ENCODE assay signal across 24 mouse cellular contexts in genomic region chr7:63508079-63508478, GRCm38 (mm10).
DNase-seq lines count a peak whose midpoint lies in the region; ATAC-seq and TF ChIP-seq lines count a peak whose summit lies in the region.
"Had no signal": no experiment of that assay in that cellular context is flagged by ENCODE, and none has a peak within 500 bp of the region (broad histone marks: within the 10 kb centered on the region; RNA-seq: fewer than 3 reads in every experiment).

No protein-coding gene starts in this region.

- no peaks in the 10 kb centered on the region for H3K27me3 ChIP-seq in hindbrain, postnatal 0 days (ENCODE audit: insufficient read depth, low read length)
- H3K27me3 ChIP-seq in hindbrain, embryonic 12.5 days = no peaks in the 10 kb centered on the region
- H3K27me3 ChIP-seq: embryonic facial prominence, embryonic 13.5 days; forebrain, embryonic 13.5 days; heart, embryonic 12.5 days; hindbrain, embryonic 13.5 days; liver, embryonic 13.5 days; midbrain, embryonic 12.5 days; Patski had no signal

- peaks cover 7% of the 10 kb centered on the region for H3K4me1 ChIP-seq in hindbrain, postnatal 0 days (ENCODE audit: insufficient read depth, low read length)
- no peaks in the 10 kb centered on the region for H3K4me1 ChIP-seq in hindbrain, embryonic 12.5 days
- H3K4me1 ChIP-seq: embryonic facial prominence, embryonic 13.5 days; heart, embryonic 12.5 days; liver, embryonic 13.5 days; midbrain, embryonic 12.5 days had no signal

- intact Hi-C loops in gastrocnemius, adult 2 months (cut with DNase I) = no loop called here

- DNase-seq in hindbrain, postnatal 0 days (ENCODE audit: low spot score) = peak; percentile 57
- peak; percentile 99 for DNase-seq in cerebellum, adult 9-10 months
- DNase-seq in adrenal gland, adult 18-20 months (ENCODE audit: low spot score in 2 of 2) = no peak
- DNase-seq in right cerebral cortex, adult 2 months (ENCODE audit: low spot score in 2 of 2) = no peak
- DNase-seq in gastrocnemius, adult 2 months = no peak
- DNase-seq: adrenal gland, adult 2 months; heart, adult 18-20 months; heart, postnatal 10 days; kidney, adult 9 months; kidney, postnatal 25 days; liver, embryonic 13.5 days; lung, adult 2 months; right cerebral cortex, postnatal 14 days had no signal

- no peaks in the 10 kb centered on the region for H3K9me3 ChIP-seq in hindbrain, postnatal 0 days (ENCODE audit: low read length)
- H3K9me3 ChIP-seq in hindbrain, embryonic 12.5 days (replicated peaks) = no peaks in the 10 kb centered on the region
- H3K9me3 ChIP-seq: embryonic facial prominence, embryonic 13.5 days; forebrain, embryonic 13.5 days; heart, embryonic 12.5 days; hindbrain, embryonic 13.5 days; liver, embryonic 13.5 days; midbrain, embryonic 12.5 days had no signal

- TF ChIP-seq CTCF in hindbrain, postnatal 0 days (IDR thresholded peaks at IDR 0.05; ENCODE audit: low read depth) = no peak
- TF ChIP-seq CTCF in gastrocnemius, adult 2 months (IDR thresholded peaks at IDR 0.05) = no peak

- WGBS in hindbrain, postnatal 0 days = 57% methylated on average over 2 of the region's 2 CpGs
- 91% methylated on average over 2 of the region's 2 CpGs for WGBS in hindbrain, embryonic 12.5 days

- no peak overlapping the region for H3K4me3 ChIP-seq in hindbrain, postnatal 0 days (ENCODE audit: low read length)
- H3K4me3 ChIP-seq in hindbrain, embryonic 12.5 days = no peak overlapping the region
- no peak overlapping the region for H3K4me3 ChIP-seq in gastrocnemius, adult 2 months
- H3K4me3 ChIP-seq: embryonic facial prominence, embryonic 13.5 days; erythroblast, embryonic 14.5 days; forebrain, embryonic 13.5 days; heart, embryonic 12.5 days; hindbrain, embryonic 13.5 days; layer of hippocampus, adult 2 months; liver, embryonic 13.5 days; midbrain, embryonic 12.5 days had no signal

- H3K27ac ChIP-seq in hindbrain, postnatal 0 days = no peak overlapping the region; the same call in 1 of the 2 replicates
- no peak overlapping the region for H3K27ac ChIP-seq in hindbrain, embryonic 12.5 days
- H3K27ac ChIP-seq in gastrocnemius, adult 2 months = no peak overlapping the region
- H3K27ac ChIP-seq: embryonic facial prominence, embryonic 13.5 days; forebrain, embryonic 13.5 days; hindbrain, embryonic 13.5 days; layer of hippocampus, adult 2 months; liver, embryonic 13.5 days; midbrain, embryonic 12.5 days; stomach, postnatal 0 days had no signal

- peak; percentile 67; the same call in 1 of the 2 replicates for ATAC-seq in hindbrain, postnatal 0 days
- no peak for ATAC-seq in hindbrain, embryonic 12.5 days (ENCODE audit: low FRiP score)
- ATAC-seq in cerebellum, adult (ENCODE audit: insufficient number of reproducible peaks, low FRiP score, low TSS enrichment) = peak; percentile 95
- ATAC-seq: forebrain, embryonic 13.5 days; Patski had no signal

- H3K4me2 ChIP-seq in hindbrain, postnatal 0 days (ENCODE audit: low read depth, low read length) = no peak overlapping the region
- no peak overlapping the region for H3K4me2 ChIP-seq in hindbrain, embryonic 12.5 days (replicated peaks)
- H3K4me2 ChIP-seq: embryonic facial prominence, embryonic 13.5 days; forebrain, embryonic 13.5 days; heart, embryonic 12.5 days; hindbrain, embryonic 13.5 days; liver, embryonic 13.5 days; midbrain, embryonic 12.5 days had no signal

- no peak overlapping the region for H3K9ac ChIP-seq in hindbrain, postnatal 0 days (replicated peaks; ENCODE audit: low read length)
- no peak overlapping the region for H3K9ac ChIP-seq in hindbrain, embryonic 12.5 days
- H3K9ac ChIP-seq: embryonic facial prominence, embryonic 13.5 days; forebrain, embryonic 13.5 days; heart, embryonic 12.5 days; hindbrain, embryonic 13.5 days; liver, embryonic 13.5 days; midbrain, embryonic 12.5 days had no signal

- H3K36me3 ChIP-seq in hindbrain, postnatal 0 days (ENCODE audit: insufficient read depth, low read length) = no peaks in the 10 kb centered on the region
- H3K36me3 ChIP-seq in hindbrain, embryonic 12.5 days = no peaks in the 10 kb centered on the region
- H3K36me3 ChIP-seq: embryonic facial prominence, embryonic 13.5 days; heart, embryonic 12.5 days; hindbrain, embryonic 13.5 days; liver, embryonic 13.5 days; midbrain, embryonic 12.5 days had no signal

Comparison
In these comparisons a context has a peak if more than half of its experiments do, and no peak if none do; other contexts are left out.
1. DNase-seq: peak in hindbrain, postnatal 0 days (single experiment) and cerebellum, adult 9-10 months (single experiment); none in adrenal gland, adult 18-20 months (0 of 2), right cerebral cortex, adult 2 months (0 of 2) and gastrocnemius, adult 2 months (single experiment).